Mouse (Mus musculus): ENCODE data around the gene Inhbb. TPM values are rescaled to one million over a fixed set of nuclear protein-coding genes. Genes with fewer than 3 reads are reported as not detected.

Inhbb gene
- total RNA-seq, 1 experiment from 2014 or later = 2.0 TPM

- no peak for DNase-seq
Observed at GRCm38 (mm10) chr1:119375376-119375775, 46.7 kb downstream of the Inhbb start.

- DNase-seq = no peak
Observed at GRCm38 (mm10) chr1:119367546-119367945, 54.5 kb downstream of the Inhbb start.

GRCm38 (mm10) chr1:119366315-119366714, 55.7 kb downstream of the Inhbb start:
- DNase-seq = no peak

Other genes starting within 250 kb of the Inhbb start
- gene Ralb, start 82.5 kb upstream of the Inhbb start, total RNA-seq (2021) = 66.4 and 76.2 TPM in 2 replicates
- gene Tmem185b, start 103.9 kb upstream of the Inhbb start, total RNA-seq (2021) = 21.6 and 30.7 TPM in 2 replicates
- gene Epb41l5, start 226.8 kb upstream of the Inhbb start, total RNA-seq (2021) = 12.9 and 14.7 TPM in 2 replicates

Measured in adrenal gland, postnatal 25 days (tissue).